Mouse (Mus musculus) hindbrain, embryonic 12.5 days (tissue): ENCODE data around the gene Ntm. TPM values are rescaled to one million over a fixed set of nuclear protein-coding genes. Genes with fewer than 3 reads are reported as not detected.

ENCODE experiments used
- ATAC-seq: fragments of 200-750 bp; cut with Nextera tagmentation; 2 replicates; pipeline ENCODE4 v1.8.0; 2017; ENCODE audit warnings: moderate TSS enrichment; ENCODE audit not compliant: low FRiP score
- H3K27ac ChIP-seq: fragments of 300-500 bp; sonication (generic); 2 replicates; pipeline ENCODE4 v1.5.1; 2016; ENCODE audit warnings: mild to moderate bottlenecking
- H3K27me3 ChIP-seq: fragments of 300-500 bp; sonication (generic); 2 replicates; pipeline ENCODE4 v1.6.1; 2016; ENCODE audit warnings: mild to moderate bottlenecking
- H3K36me3 ChIP-seq: fragments of 300-500 bp; sonication (generic); 2 replicates; pipeline ENCODE4 v1.6.1; 2016; ENCODE audit warnings: mild to moderate bottlenecking
- H3K4me1 ChIP-seq: fragments of 300-500 bp; sonication (generic); 2 replicates; pipeline ENCODE4 v1.6.1; 2016
- H3K4me2 ChIP-seq: fragments of 300-500 bp; sonication (generic); replicated peaks from 2 replicates; pipeline ENCODE4 v1.6.1; 2016; ENCODE audit warnings: mild to moderate bottlenecking
- H3K4me3 ChIP-seq: fragments of 300-500 bp; sonication (generic); 2 replicates; pipeline ENCODE4 v1.5.1; 2016; ENCODE audit warnings: mild to moderate bottlenecking
- H3K9ac ChIP-seq: fragments of 300-500 bp; sonication (generic); 2 replicates; pipeline ENCODE4 v1.6.1; 2016; ENCODE audit warnings: mild to moderate bottlenecking, moderate library complexity
- H3K9me3 ChIP-seq: fragments of 300-500 bp; sonication (generic); replicated peaks from 2 replicates; pipeline ENCODE4 v1.6.1; 2016; ENCODE audit warnings: mild to moderate bottlenecking
- WGBS: fragments of 180-500 bp; shearing (Covaris S2); methylation state at CpG from one replicate; pipeline ENCODE4 v1.1.7; 2016; 5-methylcytosine and 5-hydroxymethylcytosine counted together
- polyA plus RNA-seq: library from polyadenylated mRNA; unstranded; fragments of >200 nt; fragmentation: Nextera tagmentation; extraction: Ambion mirVana; gene quantifications from 2 replicates; pipeline ENCODE4 v1.2.1, GENCODE M21; 2016

Gene Ntm
- polyA plus RNA-seq, 1 experiment from 2014 or later: 61.3 TPM

- no peaks in the 10 kb centered on the region for H3K9me3 ChIP-seq
- 83% methylated on average over 4 of the region's 4 CpGs for WGBS
Observed at GRCm38 (mm10) chr9:29025603-29026002, 937.3 kb downstream of the Ntm start.

GRCm38 (mm10) chr9:29025104-29025503, 937.8 kb downstream of the Ntm start:
- no peak for ATAC-seq
- Histone ChIP-seq H3K27ac (no peak overlapping the region), H3K4me2 (no peak overlapping the region), H3K4me3 (no peak overlapping the region), H3K9ac (no peak overlapping the region), H3K36me3 (no peaks in the 10 kb centered on the region), H3K9me3 (no peaks in the 10 kb centered on the region), H3K4me1 (no peaks in the 10 kb centered on the region), H3K27me3 (no peaks in the 10 kb centered on the region)
- WGBS: 71% methylated on average over 1 of the region's 1 CpGs

More at GRCm38 (mm10) chr9:29025603-29026002, 937.3 kb downstream of the Ntm start:
- no peaks in the 10 kb centered on the region for H3K4me1 ChIP-seq
- ATAC-seq: no peak
- no peaks in the 10 kb centered on the region for H3K36me3 ChIP-seq
- no peak overlapping the region for H3K4me2 ChIP-seq
- H3K4me3 ChIP-seq: no peak overlapping the region
- H3K27ac ChIP-seq: no peak overlapping the region
- H3K9ac ChIP-seq: no peak overlapping the region
- no peaks in the 10 kb centered on the region for H3K27me3 ChIP-seq

- Histone ChIP-seq H3K4me1 (no peaks in the 10 kb centered on the region), H3K9me3 (no peaks in the 10 kb centered on the region), H3K36me3 (no peaks in the 10 kb centered on the region), H3K27ac (no peak overlapping the region), H3K9ac (no peak overlapping the region), H3K4me2 (no peak overlapping the region), H3K4me3 (no peak overlapping the region), H3K27me3 (no peaks in the 10 kb centered on the region)
- ATAC-seq: no peak
- 90% methylated on average over 3 of the region's 3 CpGs for WGBS
Observed at GRCm38 (mm10) chr9:29016879-29017278, 946.1 kb downstream of the Ntm start.

GRCm38 (mm10) chr9:29013881-29014280, 949.1 kb downstream of the Ntm start:
- H3K36me3 ChIP-seq: no peaks in the 10 kb centered on the region
- no peak overlapping the region for H3K9ac ChIP-seq
- no peak overlapping the region for H3K4me3 ChIP-seq
- WGBS: 95% methylated on average over 17 of the region's 17 CpGs
- H3K4me1 ChIP-seq: 0 out of 2 replicates have a peak, but pooled peaks cover 2% of the 10 kb centered on the region
- H3K27ac ChIP-seq: no peak overlapping the region
- H3K4me2 ChIP-seq: no peak overlapping the region
- ATAC-seq: no peak
- no peaks in the 10 kb centered on the region for H3K27me3 ChIP-seq
- H3K9me3 ChIP-seq: no peaks in the 10 kb centered on the region

GRCm38 (mm10) chr9:29012541-29012940, 950.4 kb downstream of the Ntm start:
- H3K4me2 ChIP-seq: no peak overlapping the region
- H3K27ac ChIP-seq: no peak overlapping the region
- H3K4me3 ChIP-seq: no peak overlapping the region
- H3K27me3 ChIP-seq: no peaks in the 10 kb centered on the region
- H3K4me1 ChIP-seq: 0 out of 2 replicates have a peak, but pooled peaks cover 2% of the 10 kb centered on the region
- no peaks in the 10 kb centered on the region for H3K36me3 ChIP-seq
- no peaks in the 10 kb centered on the region for H3K9me3 ChIP-seq
- H3K9ac ChIP-seq: no peak overlapping the region
- 88% methylated on average over 6 of the region's 6 CpGs for WGBS
- ATAC-seq: no peak

- Histone ChIP-seq H3K36me3 (no peaks in the 10 kb centered on the region), H3K27me3 (no peaks in the 10 kb centered on the region), H3K27ac (no peak overlapping the region), H3K9me3 (no peaks in the 10 kb centered on the region), H3K4me2 (no peak overlapping the region), H3K4me1 (0 out of 2 replicates have a peak, but pooled peaks cover 2% of the 10 kb centered on the region), H3K9ac (no peak overlapping the region), H3K4me3 (no peak overlapping the region)
- no peak for ATAC-seq
- WGBS: 17% methylated on average over 3 of the region's 3 CpGs
Observed at GRCm38 (mm10) chr9:29011476-29011875, 951.5 kb downstream of the Ntm start.

GRCm38 (mm10) chr9:29004534-29004933, 958.4 kb downstream of the Ntm start:
- WGBS: 87% methylated on average over 7 of the region's 7 CpGs

GRCm38 (mm10) chr9:28999951-29000351, 963.0 kb downstream of the Ntm start:
- Histone ChIP-seq H3K9me3 (no peaks in the 10 kb centered on the region), H3K4me3 (no peak overlapping the region), H3K4me2 (no peak overlapping the region), H3K36me3 (no peaks in the 10 kb centered on the region), H3K9ac (no peak overlapping the region), H3K27me3 (no peaks in the 10 kb centered on the region), H3K4me1 (no peaks in the 10 kb centered on the region), H3K27ac (no peak overlapping the region)
- ATAC-seq: peak; percentile 38; the same call in 1 of the 2 replicates
- 55% methylated on average over 4 of the region's 4 CpGs for WGBS

More at GRCm38 (mm10) chr9:29004534-29004933, 958.4 kb downstream of the Ntm start:
- Histone ChIP-seq H3K27me3 (no peaks in the 10 kb centered on the region), H3K4me3 (no peak overlapping the region), H3K9ac (no peak overlapping the region), H3K4me2 (no peak overlapping the region), H3K27ac (no peak overlapping the region), H3K36me3 (no peaks in the 10 kb centered on the region), H3K4me1 (no peaks in the 10 kb centered on the region), H3K9me3 (no peaks in the 10 kb centered on the region)
- ATAC-seq: no peak

- H3K9ac ChIP-seq: no peak overlapping the region
- H3K27ac ChIP-seq: no peak overlapping the region
- H3K4me2 ChIP-seq: no peak overlapping the region
- no peaks in the 10 kb centered on the region for H3K4me1 ChIP-seq
- no peaks in the 10 kb centered on the region for H3K27me3 ChIP-seq
- H3K9me3 ChIP-seq: no peaks in the 10 kb centered on the region
- no peak overlapping the region for H3K4me3 ChIP-seq
- ATAC-seq: no peak
- WGBS: 87% methylated on average over 1 of the region's 1 CpGs
- no peaks in the 10 kb centered on the region for H3K36me3 ChIP-seq
Observed at GRCm38 (mm10) chr9:28977275-28977674, 985.7 kb downstream of the Ntm start.

- Histone ChIP-seq H3K4me1 (no peaks in the 10 kb centered on the region), H3K27me3 (no peaks in the 10 kb centered on the region), H3K4me2 (no peak overlapping the region), H3K36me3 (no peaks in the 10 kb centered on the region), H3K9me3 (no peaks in the 10 kb centered on the region), H3K4me3 (no peak overlapping the region), H3K27ac (no peak overlapping the region), H3K9ac (no peak overlapping the region)
- 84% methylated on average over 1 of the region's 1 CpGs for WGBS
- ATAC-seq: no peak
Observed at GRCm38 (mm10) chr9:28969455-28969854, 993.5 kb downstream of the Ntm start.
